Mouse (Mus musculus) liver, embryonic 14.5 days (tissue): ENCODE data around the gene Zfp202.

ENCODE experiments used
- CTCF ChIP-seq: IDR thresholded peaks from 2 replicates; pipeline ENCODE4 v1.5.1; 2016; ENCODE audit warnings: antibody characterized with exemption, low read depth, control low read depth
- EP300 ChIP-seq: IDR thresholded peaks from 2 replicates; pipeline ENCODE4 v1.6.1; 2016; ENCODE audit warnings: antibody characterized with exemption, low read depth

- no peak for TF ChIP-seq CTCF
- TF ChIP-seq EP300 = no peak
These were observed 21.9 kb downstream of the Zfp202 start for GRCm38 (mm10) chr9:40214058-40214457.
